Mouse (Mus musculus) MEL (cell line): ENCODE data around the gene Olfr975. TPM values are rescaled to one million over a fixed set of nuclear protein-coding genes. Genes with fewer than 3 reads are reported as not detected.
"Not testable (repeated sequence)": the region's sequence is repeated elsewhere in the genome, so short reads cannot be mapped to it uniquely, and the experiment has no call there.

Experiments
- DNase-seq: peaks from one replicate; pipeline ENCODE4 v3.0.0; 2011; ENCODE audit warnings: low read depth, low spot score
- H3K27ac ChIP-seq: 2 replicates; pipeline ENCODE4 v1.5.1; 2012; ENCODE audit warnings: low read depth, mild to moderate bottlenecking, control low read depth, low read length, moderate library complexity; ENCODE audit not compliant: control insufficient read depth
- H3K27me3 ChIP-seq, 2 experiments: fragments of 150-350 bp in 1 of 2; sonication (generic) in 1 of 2; 2 replicates each; pipeline ENCODE4 v1.6.1; 2012; ENCODE audit warnings: low read length in 2 of 2, mild to moderate bottlenecking in 2 of 2, improper control_type of control experiment in 1 of 2, moderate library complexity in 1 of 2; ENCODE audit not compliant: insufficient read depth in 2 of 2, control insufficient read depth in 1 of 2
- H3K36me3 ChIP-seq, 2 experiments: 2 replicates each; pipeline ENCODE4 v1.6.1; 2012 to 2014; ENCODE audit warnings: low read length in 2 of 2, improper control_type of control experiment in 1 of 2, inconsistent platforms in 1 of 2, mild to moderate bottlenecking in 1 of 2; ENCODE audit not compliant: insufficient read depth in 2 of 2, control insufficient read depth in 1 of 2
- H3K4me1 ChIP-seq, 2 experiments: fragments of 150-350 bp in 1 of 2; sonication (generic) in 1 of 2; 2 replicates each; pipeline ENCODE4 v1.6.1; 2012; ENCODE audit warnings: low read length in 2 of 2, improper control_type of control experiment in 1 of 2, mild to moderate bottlenecking in 1 of 2; ENCODE audit not compliant: insufficient read depth in 2 of 2, control insufficient read depth in 1 of 2
- H3K4me3 ChIP-seq, 2 experiments: fragments of 150-350 bp in 1 of 2; sonication (generic) in 1 of 2; 2 replicates each; pipeline ENCODE4 v1.5.1; 2012; ENCODE audit warnings: low read depth in 2 of 2, low read length in 2 of 2, mild to moderate bottlenecking in 2 of 2, moderate library complexity in 2 of 2, control low read depth in 1 of 2, improper control_type of control experiment in 1 of 2; ENCODE audit not compliant: control insufficient read depth in 1 of 2, insufficient read depth in 1 of 2
- H3K79me2 ChIP-seq: 2 replicates; pipeline ENCODE4 v1.6.1; 2012; ENCODE audit warnings: mild to moderate bottlenecking, low read length, moderate library complexity; ENCODE audit not compliant: control insufficient read depth, poor library complexity, insufficient read depth
- H3K9ac ChIP-seq: 2 replicates; pipeline ENCODE4 v1.6.1; 2012; ENCODE audit warnings: low read depth, mild to moderate bottlenecking, control low read depth, low read length, moderate library complexity; ENCODE audit not compliant: control insufficient read depth, poor library complexity, severe bottlenecking
- H3K9me3 ChIP-seq: fragments of 150-350 bp; sonication (generic); replicated peaks from 2 replicates; pipeline ENCODE4 v1.6.1; 2012; ENCODE audit warnings: mild to moderate bottlenecking, low read length, improper control_type of control experiment, moderate library complexity; ENCODE audit not compliant: insufficient read depth
- BHLHE40 ChIP-seq: IDR thresholded peaks from 2 replicates; pipeline ENCODE4 v1.6.1; 2012; ENCODE audit warnings: low read depth, mild to moderate bottlenecking, inconsistent platforms, low read length, improper control_type of control experiment, borderline replicate concordance
- CHD1 ChIP-seq: IDR thresholded peaks from 2 replicates; pipeline ENCODE4 v1.6.1; 2012; ENCODE audit warnings: low read depth, mild to moderate bottlenecking, inconsistent platforms, low read length, improper control_type of control experiment
- CHD2 ChIP-seq: IDR thresholded peaks from 2 replicates; pipeline ENCODE4 v1.6.1; 2011; ENCODE audit warnings: low read length, improper control_type of control experiment
- CTCF ChIP-seq, 3 experiments: IDR thresholded peaks in 2 of 3; conservative IDR thresholded peaks in 1 of 3; 2 replicates each; pipeline ENCODE4 v1.5.1; 2011 to 2012; ENCODE audit warnings: low read length in 3 of 3, low read depth in 2 of 3, mild to moderate bottlenecking in 2 of 3, improper control_type of control experiment in 1 of 3, inconsistent platforms in 1 of 3, mixed read lengths in 1 of 3, moderate library complexity in 1 of 3; ENCODE audit not compliant: control insufficient read depth in 1 of 3, insufficient read depth in 1 of 3, poor library complexity in 1 of 3, severe bottlenecking in 1 of 3
- EP300 ChIP-seq, 2 experiments: IDR thresholded peaks; 2 replicates each; pipeline ENCODE4 v1.6.1; 2011; ENCODE audit warnings: improper control_type of control experiment in 2 of 2, low read length in 2 of 2, low read depth in 1 of 2, mild to moderate bottlenecking in 1 of 2
- GABPA ChIP-seq: IDR thresholded peaks from 2 replicates; pipeline ENCODE4 v1.6.1; 2012; ENCODE audit warnings: low read depth, mild to moderate bottlenecking, inconsistent platforms, low read length, improper control_type of control experiment, moderate library complexity
- HCFC1 ChIP-seq: IDR thresholded peaks from 2 replicates; pipeline ENCODE4 v1.6.1; 2012; ENCODE audit warnings: low read depth, mild to moderate bottlenecking, inconsistent platforms, low read length, improper control_type of control experiment, moderate library complexity
- KAT2A ChIP-seq: conservative IDR thresholded peaks from 2 replicates; pipeline ENCODE4 v1.6.1; 2012; ENCODE audit warnings: low read depth, low read length, improper control_type of control experiment, inconsistent platforms
- MEF2A ChIP-seq: IDR thresholded peaks from 2 replicates; pipeline ENCODE4 v1.6.1; 2014; ENCODE audit warnings: low read depth, mild to moderate bottlenecking, inconsistent platforms, low read length, improper control_type of control experiment; ENCODE audit not compliant: poor library complexity, insufficient replicate concordance, severe bottlenecking; ENCODE audit errors: extremely low read depth
- MXI1 ChIP-seq: IDR thresholded peaks from 2 replicates; pipeline ENCODE4 v1.6.1; 2011; ENCODE audit warnings: mild to moderate bottlenecking, low read depth, low read length, improper control_type of control experiment
- MYB ChIP-seq: IDR thresholded peaks from 2 replicates; pipeline ENCODE4 v1.6.1; 2011; ENCODE audit warnings: mild to moderate bottlenecking, low read depth, low read length, improper control_type of control experiment
- MYC ChIP-seq: IDR thresholded peaks from 2 replicates; pipeline ENCODE4 v1.6.1; 2011; ENCODE audit warnings: low read depth, mild to moderate bottlenecking, low read length, improper control_type of control experiment, moderate library complexity
- POLR2AphosphoS5 ChIP-seq: IDR thresholded peaks from 2 replicates; pipeline ENCODE4 v1.6.1; 2012; ENCODE audit warnings: low read depth, borderline replicate concordance, mild to moderate bottlenecking, inconsistent platforms, low read length, moderate library complexity, mixed read lengths
- RCOR1 ChIP-seq: IDR thresholded peaks from 2 replicates; pipeline ENCODE4 v1.6.1; 2012; ENCODE audit warnings: low read depth, mild to moderate bottlenecking, inconsistent platforms, low read length, improper control_type of control experiment
- TAL1 ChIP-seq: IDR thresholded peaks from 2 replicates; pipeline ENCODE4 v1.6.1; 2012; ENCODE audit warnings: mild to moderate bottlenecking, inconsistent platforms, low read length, moderate library complexity, mixed read lengths
- TBP ChIP-seq: IDR thresholded peaks from 2 replicates; pipeline ENCODE4 v1.8.0; 2011; ENCODE audit warnings: low read depth, low read length, improper control_type of control experiment
- USF2 ChIP-seq, 2 experiments: IDR thresholded peaks; 2 replicates each; pipeline ENCODE4 v1.6.1; 2011 to 2012; ENCODE audit warnings: improper control_type of control experiment in 2 of 2, low read length in 2 of 2, borderline replicate concordance in 1 of 2, inconsistent platforms in 1 of 2, low read depth in 1 of 2, mild to moderate bottlenecking in 1 of 2; ENCODE audit not compliant: insufficient read depth in 1 of 2
- ZNF384 ChIP-seq: IDR thresholded peaks from 2 replicates; pipeline ENCODE4 v1.6.1; 2012; ENCODE audit warnings: low read depth, mild to moderate bottlenecking, inconsistent platforms, low read length, improper control_type of control experiment
- polyA plus RNA-seq, 2 experiments: library from polyadenylated mRNA; stranded (reverse) in 1 of 2; unstranded in 1 of 2; fragments of >175 nt in 1 of 2; fragments of >200 nt in 1 of 2; gene quantifications; 2 replicates each; pipeline versions ENCODE4 v1.2.1 to v1.2.4; 2012; ENCODE audit warnings: low replicate concordance in 2 of 2, low read depth in 1 of 2; ENCODE audit not compliant: insufficient read length in 2 of 2, insufficient read depth in 1 of 2, missing spikeins in 1 of 2
- total RNA-seq: library from RNA; depleted of rRNA; stranded (reverse); fragments of 300-350 nt; gene quantifications from 2 replicates; pipeline ENCODE4 v1.2.3, GENCODE M21; 2012

Gene Olfr975
- total and polyA plus RNA-seq, 3 experiments = not detected

DNA sequence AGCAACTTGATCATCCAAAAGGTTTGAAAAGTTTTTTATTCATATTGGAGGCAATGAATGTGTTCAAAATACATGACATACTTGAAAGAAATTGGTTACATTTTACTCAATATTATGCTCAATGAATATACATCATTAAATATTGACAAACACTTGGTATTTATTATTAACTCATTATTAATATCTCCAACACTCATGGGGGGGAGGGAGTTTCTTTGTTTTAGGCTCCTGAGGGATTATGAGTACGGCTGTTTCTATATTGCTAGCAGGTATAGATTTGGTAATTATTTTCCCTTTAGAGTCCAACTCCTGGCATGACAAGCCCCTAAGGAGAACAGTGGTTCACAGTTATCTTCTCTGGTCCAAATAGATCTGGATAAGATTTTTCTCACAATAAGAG lies 14.6 kb downstream of the Olfr975 start, which contains the start of gene Olfr974:
Gene Olfr974, plus strand, starts transcription at position 301 of the 400 bp plus-strand sequence.
- Histone ChIP-seq H3K79me2 (no peaks in the 10 kb centered on the region), H3K36me3 (no peaks in the 10 kb centered on the region), H3K27me3 (no peaks in the 10 kb centered on the region), H3K4me1 (no peaks in the 10 kb centered on the region), H3K27ac (no peak within 1 kb of the TSS), H3K9ac (no peak within 1 kb of the TSS), H3K9me3 (no peaks in the 10 kb centered on the region), H3K4me3 (no peak within 1 kb of the TSS)
- DNase-seq = no peak
- TF ChIP-seq CTCF (IDR thresholded peaks at IDR 0.05 in 2 of 3, conservative IDR thresholded peaks at IDR 0.05 in 1 of 3; ENCODE audit: control insufficient read depth in 1 of 3, insufficient read depth in 1 of 3, low read depth in 2 of 3, low read length in 3 of 3, poor library complexity in 1 of 3, severe bottlenecking in 1 of 3) = no peak
- no peak for TF ChIP-seq MYB

DNA sequence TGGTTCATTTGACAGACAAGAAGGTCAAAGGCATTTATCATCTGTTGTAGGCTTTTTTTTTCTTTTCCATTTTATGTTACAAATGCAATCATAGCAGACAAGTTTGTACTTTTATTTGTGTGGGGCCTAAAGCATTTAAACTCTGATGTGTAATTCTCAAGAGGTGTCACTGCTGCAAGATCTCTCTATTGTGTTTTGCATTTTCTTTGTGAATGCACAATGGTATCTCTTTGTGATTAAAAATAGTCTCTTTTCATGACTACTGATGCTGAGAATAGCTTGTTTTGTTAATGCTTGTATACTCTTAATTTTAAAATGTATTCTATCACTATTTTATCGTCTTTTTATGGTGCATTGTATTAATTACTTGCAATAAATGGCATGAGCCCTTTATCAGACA lies 23.0 kb downstream of the Olfr975 start:
- H3K27me3 ChIP-seq, H3K4me1 ChIP-seq, H3K27ac ChIP-seq, H3K79me2 ChIP-seq, H3K36me3 ChIP-seq, DNase-seq, H3K4me3 ChIP-seq, H3K9ac ChIP-seq, H3K9me3 ChIP-seq: not testable (repeated sequence)

DNA sequence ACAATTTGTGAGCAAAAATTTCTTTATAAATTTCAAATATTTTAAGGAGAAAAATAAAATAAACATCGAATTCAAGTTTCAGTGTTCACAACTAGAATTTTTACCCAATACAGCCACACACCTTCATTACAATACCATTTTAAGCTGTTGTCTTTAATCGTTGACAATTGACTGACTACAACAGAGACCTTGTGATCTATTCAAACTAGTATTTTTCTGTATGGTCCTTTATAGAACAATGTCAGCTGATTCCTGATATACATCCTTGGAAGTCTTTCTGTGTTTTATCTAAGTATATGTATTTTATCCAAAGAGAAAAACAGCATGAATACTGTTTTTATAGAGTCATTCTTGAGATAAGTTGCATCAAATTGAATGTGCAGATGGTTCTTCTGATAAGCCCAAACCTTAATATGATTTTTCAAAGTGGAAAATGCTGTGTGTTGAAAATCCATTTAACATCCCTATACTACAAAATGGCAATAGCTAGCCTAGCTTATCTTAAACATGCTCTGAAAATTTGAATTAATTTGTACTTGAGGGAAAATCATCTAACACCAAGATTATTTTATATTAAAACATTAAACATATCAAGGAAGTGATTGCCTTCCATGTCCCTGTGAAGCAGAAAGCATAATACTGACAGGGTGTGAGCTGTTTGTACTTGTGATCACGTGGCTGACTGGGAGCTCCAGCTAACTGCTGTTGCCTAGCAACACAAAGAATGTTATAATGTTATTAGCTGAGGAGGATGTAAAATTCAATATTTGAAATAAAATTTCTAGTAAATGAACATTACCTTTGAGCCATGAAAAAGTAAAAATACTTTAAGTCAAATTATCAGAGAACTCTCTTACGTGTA lies 23.6 kb downstream of the Olfr975 start:
- H3K27me3 ChIP-seq, H3K79me2 ChIP-seq, H3K4me1 ChIP-seq, DNase-seq, H3K9me3 ChIP-seq, H3K27ac ChIP-seq, H3K9ac ChIP-seq, H3K4me3 ChIP-seq, H3K36me3 ChIP-seq: not testable (repeated sequence)

DNA sequence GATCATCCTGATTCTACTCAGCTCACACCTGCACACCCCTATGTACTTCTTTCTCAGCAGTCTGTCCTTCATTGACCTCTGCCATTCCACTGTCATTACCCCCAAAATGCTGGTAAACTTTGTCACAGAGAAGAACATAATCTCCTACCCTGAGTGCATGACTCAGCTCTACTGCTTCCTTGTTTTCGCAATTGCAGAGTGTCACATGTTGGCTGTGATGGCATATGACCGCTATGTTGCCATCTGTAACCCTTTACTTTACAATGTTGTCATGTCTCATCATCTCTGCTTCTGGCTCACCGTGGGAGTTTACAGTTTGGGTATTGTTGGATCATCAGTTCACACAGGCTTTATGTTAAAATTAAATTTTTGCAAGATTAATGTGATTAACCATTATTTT lies 41.9 kb downstream of the Olfr975 start:
- Histone ChIP-seq H3K27me3 (no peaks in the 10 kb centered on the region), H3K27ac (no peak overlapping the region), H3K4me1 (no peaks in the 10 kb centered on the region), H3K36me3 (no peaks in the 10 kb centered on the region), H3K79me2 (no peaks in the 10 kb centered on the region), H3K4me3 (no peak overlapping the region), H3K9ac (no peak overlapping the region), H3K9me3 (no peaks in the 10 kb centered on the region)
- peak; percentile 5 for DNase-seq
- TF ChIP-seq EP300 (IDR thresholded peaks at IDR 0.05; ENCODE audit: low read depth in 1 of 2, low read length in 2 of 2) (no peak), MXI1 (no peak), BHLHE40 (no peak), HCFC1 (no peak), MEF2A (no peak), KAT2A (no peak), ZNF384 (no peak), RCOR1 (no peak), CTCF (IDR thresholded peaks at IDR 0.05 in 2 of 3, conservative IDR thresholded peaks at IDR 0.05 in 1 of 3; ENCODE audit: control insufficient read depth in 1 of 3, insufficient read depth in 1 of 3, low read depth in 2 of 3, low read length in 3 of 3, poor library complexity in 1 of 3, severe bottlenecking in 1 of 3) (no peak), TBP (no peak), CHD2 (no peak), GABPA (no peak), TAL1 (no peak), CHD1 (no peak), USF2 (IDR thresholded peaks at IDR 0.05; ENCODE audit: borderline replicate concordance in 1 of 2, insufficient read depth in 1 of 2, low read depth in 1 of 2, low read length in 2 of 2) (no peak), MYC (no peak), POLR2AphosphoS5 (no peak)
